Mouse (Mus musculus): ENCODE results near the gene Tssk3.
A peak's percentile ranks its signal among the peaks of the same experiment; 100 is the strongest.
"Not testable (repeated sequence)": the region's sequence is repeated elsewhere in the genome, so short reads cannot be mapped to it uniquely, and the experiment has no call there.

Gene Tssk3

DNA sequence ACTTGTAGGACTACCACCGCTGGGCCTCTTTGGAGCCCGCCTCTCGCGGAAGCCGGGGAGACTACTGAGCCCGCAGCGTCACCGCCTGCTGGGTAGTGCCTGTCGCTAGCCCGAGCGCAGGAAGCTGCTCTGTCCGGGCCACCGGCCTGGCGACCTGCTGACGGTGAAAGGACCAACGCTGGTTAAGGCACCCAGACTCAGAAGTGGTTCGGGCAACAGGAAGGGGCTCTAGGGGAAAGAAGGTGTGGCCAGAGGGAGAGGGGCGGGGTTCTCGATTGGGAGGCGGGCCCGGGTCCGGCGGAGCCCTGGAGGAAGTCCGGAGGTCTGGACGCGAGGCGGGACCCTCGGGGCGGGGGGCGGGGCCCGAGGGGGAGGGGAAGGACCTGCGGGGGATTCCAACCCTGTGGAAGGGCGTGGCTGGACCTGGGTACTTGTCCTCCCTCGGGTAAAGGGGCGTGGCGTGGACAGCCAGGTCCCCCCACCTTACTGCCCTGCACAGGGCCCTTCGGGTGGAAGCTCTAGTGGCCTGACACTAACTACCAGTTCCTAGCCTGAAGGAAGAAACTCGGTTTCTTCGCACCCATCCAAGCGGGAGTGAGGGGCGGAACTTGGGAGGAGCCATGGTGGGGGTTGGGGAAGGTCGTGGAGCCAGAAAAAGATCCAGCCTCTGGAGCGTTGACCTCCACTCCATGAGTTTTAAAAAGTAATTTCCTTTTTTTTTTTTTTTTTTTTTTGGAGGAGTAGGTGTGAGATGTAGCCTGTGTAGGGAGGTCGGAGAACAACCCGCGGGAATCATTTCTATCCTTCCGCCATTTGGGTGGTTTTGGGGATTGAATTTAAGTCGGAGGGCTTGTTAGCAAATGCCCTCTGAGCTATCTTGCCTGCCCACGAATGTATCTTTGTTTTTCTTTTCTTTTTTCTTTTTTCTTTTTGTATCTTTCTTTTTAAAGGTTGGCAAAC, 10.1 kb upstream of the Tssk3 start:
- no peak for DNase-seq (ENCODE audit: low read depth, low spot score)

GRCm38 (mm10) chr4:129500017-129500416, 9.2 kb upstream of the Tssk3 start:
- no peak for DNase-seq (ENCODE audit: low read depth, low spot score)

DNA sequence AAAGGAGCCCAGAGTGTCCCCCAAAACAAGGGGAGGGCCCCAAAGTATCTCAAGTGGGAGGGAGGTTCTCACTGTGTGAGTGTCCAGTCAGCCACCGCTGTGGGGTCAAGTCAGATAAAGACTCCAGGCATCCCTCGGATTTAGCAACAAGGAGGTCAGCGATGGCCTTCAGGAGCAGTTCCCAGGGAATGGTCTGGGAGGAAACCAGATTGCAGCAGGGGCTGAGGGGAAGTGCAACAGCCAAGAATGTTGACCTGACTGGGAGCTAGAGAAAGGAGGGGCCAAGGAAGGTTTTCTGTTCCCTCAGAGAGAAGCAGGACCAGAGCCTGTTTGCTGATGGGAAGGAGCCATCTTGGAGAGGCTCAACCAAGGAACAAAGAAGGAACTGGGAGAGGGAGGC, 8.1 kb upstream of the Tssk3 start:
- no peak for DNase-seq (ENCODE audit: low read depth, low spot score)

DNA sequence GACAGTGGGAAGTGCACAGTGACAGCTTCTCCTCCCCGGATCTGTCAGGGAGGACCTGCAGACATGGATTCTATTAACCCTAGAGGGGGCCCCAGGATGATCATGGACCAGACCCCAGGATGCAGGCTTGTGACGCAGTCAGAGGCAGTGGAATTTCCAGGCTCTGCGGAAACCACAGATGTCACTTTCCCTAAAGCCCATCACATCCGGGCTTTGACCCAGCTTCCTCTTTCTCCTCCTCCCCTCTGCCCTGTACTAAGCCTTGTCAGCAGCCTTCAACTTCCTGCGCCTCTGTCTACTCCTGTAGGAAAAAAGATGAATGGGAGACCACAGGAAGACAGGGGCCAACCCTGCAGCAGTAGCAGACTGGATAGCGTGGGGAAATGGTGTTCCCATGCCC, 5.8 kb upstream of the Tssk3 start:
- DNase-seq (ENCODE audit: low read depth, low spot score): no peak

DNA sequence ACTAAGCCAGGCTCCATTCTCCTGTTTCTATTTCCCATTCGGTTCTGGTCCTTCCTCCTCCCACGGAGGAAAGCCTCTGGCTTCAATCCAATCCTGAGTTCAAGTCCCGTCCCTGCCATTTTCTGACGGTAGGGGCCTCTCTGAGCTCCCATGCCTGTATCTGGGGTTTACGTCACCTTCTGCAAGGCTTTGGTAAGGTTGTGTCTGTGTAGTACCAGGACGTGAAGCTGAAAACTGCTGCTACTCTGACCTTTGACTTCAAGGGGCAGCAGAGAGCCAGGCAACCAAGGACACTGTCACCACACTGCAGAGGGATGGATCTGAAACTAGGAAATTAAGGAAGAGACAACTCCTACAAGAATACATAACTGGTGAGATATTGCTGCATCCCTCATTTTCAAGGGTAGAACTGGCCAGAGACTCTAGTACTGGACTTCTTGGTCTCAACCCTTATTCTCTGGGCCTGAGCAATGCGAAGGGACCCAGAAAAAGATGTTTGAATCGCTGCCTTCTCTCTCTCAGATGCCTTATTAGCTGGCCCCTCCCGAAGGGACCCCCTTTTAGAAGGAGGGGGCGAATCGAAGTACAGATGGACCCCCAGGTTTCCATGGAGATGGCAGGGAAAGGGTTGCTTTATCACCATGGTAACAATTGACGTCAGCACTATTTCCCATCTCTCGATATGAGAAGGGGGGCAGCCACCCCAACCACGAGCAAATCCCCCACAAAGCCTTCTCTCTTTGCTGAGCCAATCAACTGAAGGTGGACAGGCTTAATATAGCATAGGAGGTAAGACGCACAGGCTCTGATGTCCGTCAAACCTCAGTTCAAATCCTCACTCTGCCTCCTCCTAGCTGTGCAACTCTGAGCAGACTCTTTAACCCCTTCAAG, 5.1 kb upstream of the Tssk3 start:
- DNase-seq (ENCODE audit: low read depth, low spot score): no peak

- no peak for DNase-seq (ENCODE audit: low read depth, low spot score)
These were observed 3.9 kb upstream of the Tssk3 start for GRCm38 (mm10) chr4:129494681-129495080.

- DNase-seq (ENCODE audit: low read depth, low spot score): no peak
These were observed 9.7 kb downstream of the Tssk3 start for GRCm38 (mm10) chr4:129481090-129481489.

- DNase-seq (ENCODE audit: low read depth, low spot score): no peak
These were observed 11.0 kb downstream of the Tssk3 start for GRCm38 (mm10) chr4:129479863-129480262.

GRCm38 (mm10) chr4:129476047-129476446, 14.8 kb downstream of the Tssk3 start:
- DNase-seq (ENCODE audit: low read depth, low spot score): no peak

- no peak for DNase-seq (ENCODE audit: low read depth, low spot score)
These were observed 26.5 kb downstream of the Tssk3 start for GRCm38 (mm10) chr4:129464286-129464815.

- DNase-seq (ENCODE audit: low read depth, low spot score): no peak
These were observed 27.4 kb downstream of the Tssk3 start for GRCm38 (mm10) chr4:129463097-129464059.

- peak; percentile 9 for DNase-seq (ENCODE audit: low read depth, low spot score)
These were observed 28.7 kb downstream of the Tssk3 start for GRCm38 (mm10) chr4:129462118-129462517.

- DNase-seq (ENCODE audit: low read depth, low spot score): peak; percentile 100
These were observed 29.4 kb downstream of the Tssk3 start, which contains the start of gene Bsdc1 for GRCm38 (mm10) chr4:129461183-129461960. Gene Bsdc1 (plus strand): TSS chr4:129461581.

DNA sequence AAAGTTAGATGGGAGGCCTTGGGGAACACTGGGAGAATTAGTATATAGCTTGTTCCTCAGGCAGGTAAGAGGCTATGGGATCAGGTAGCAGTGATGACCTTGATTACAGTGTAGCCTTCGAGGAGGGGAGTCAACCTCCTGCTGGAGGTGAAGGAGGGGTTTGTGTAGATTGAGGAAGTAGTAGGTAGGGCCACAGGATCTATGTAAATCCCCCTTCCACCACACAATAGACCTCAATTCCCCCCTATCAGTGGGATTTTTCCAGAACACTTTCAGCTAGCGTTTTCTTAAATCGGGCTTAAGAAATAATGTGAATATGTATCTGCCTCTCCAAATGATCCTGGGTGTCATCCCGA, 30.0 kb downstream of the Tssk3 start:
- no peak for DNase-seq (ENCODE audit: low read depth, low spot score)

GRCm38 (mm10) chr4:129459726-129460125, 31.1 kb downstream of the Tssk3 start:
- DNase-seq (ENCODE audit: low read depth, low spot score): no peak

DNA sequence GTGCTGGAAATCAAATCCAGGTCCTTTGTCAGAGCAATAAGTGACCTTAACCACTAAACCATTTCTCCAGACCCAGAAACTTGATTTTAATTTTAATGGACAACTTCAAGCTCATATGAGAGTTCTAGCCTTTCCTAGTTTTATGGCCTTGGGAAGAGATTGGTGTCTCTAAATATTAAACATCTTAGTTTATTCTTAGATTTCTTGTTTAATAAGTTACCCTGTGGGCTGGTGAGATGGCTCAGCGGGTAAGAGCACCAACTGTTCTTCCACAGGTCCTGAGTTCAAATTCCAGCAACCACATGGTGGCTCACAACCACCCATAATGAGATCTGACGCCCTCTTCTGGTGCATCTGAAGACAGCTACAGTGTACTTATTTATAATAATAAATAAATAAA, 33.5 kb downstream of the Tssk3 start:
- not testable (repeated sequence) for DNase-seq (ENCODE audit: low read depth, low spot score)

- no peak for DNase-seq (ENCODE audit: low read depth, low spot score)
These were observed 34.7 kb downstream of the Tssk3 start for GRCm38 (mm10) chr4:129456126-129456525.

- peak; percentile 94 for DNase-seq (ENCODE audit: low read depth, low spot score)
These were observed 35.6 kb downstream of the Tssk3 start for GRCm38 (mm10) chr4:129455265-129455664.

GRCm38 (mm10) chr4:129451471-129452169, 39.2 kb downstream of the Tssk3 start:
- DNase-seq (ENCODE audit: low read depth, low spot score): no peak
